Mouse (Mus musculus) T-cell, adult 2 months (primary cell): ENCODE results near the gene P4hb.
"Not testable (repeated sequence)": the region's sequence is repeated elsewhere in the genome, so short reads cannot be mapped to it uniquely, and the experiment has no call there.

Experiments
- DNase-seq: peaks from one replicate; pipeline ENCODE4 v3.0.0; 2022; ENCODE audit warnings: low spot score

P4hb gene

GRCm38 (mm10) chr11:120572417-120572751 is 669 bp downstream of the P4hb start:
- no peak for DNase-seq

GRCm38 (mm10) chr11:120571754-120572416 is 1.2 kb downstream of the P4hb start:
- DNase-seq = no peak

GRCm38 (mm10) chr11:120571122-120571521 is 1.9 kb downstream of the P4hb start:
- no peak for DNase-seq

GRCm38 (mm10) chr11:120568324-120568723 is 4.7 kb downstream of the P4hb start:
- no peak for DNase-seq

GRCm38 (mm10) chr11:120565114-120565513 is 7.9 kb downstream of the P4hb start:
- DNase-seq = no peak

- no peak for DNase-seq
These were observed 10.1 kb downstream of the P4hb start for GRCm38 (mm10) chr11:120562949-120563348.

GRCm38 (mm10) chr11:120560952-120561728 is 11.9 kb downstream of the P4hb start:
- DNase-seq = no peak

- not testable (repeated sequence) for DNase-seq
These were observed 14.2 kb downstream of the P4hb start for GRCm38 (mm10) chr11:120558843-120559242.

GRCm38 (mm10) chr11:120555260-120555659 is 17.8 kb downstream of the P4hb start:
- no peak for DNase-seq

- DNase-seq = no peak
These were observed 18.2 kb downstream of the P4hb start for GRCm38 (mm10) chr11:120554834-120555233.

- no peak for DNase-seq
These were observed 20.3 kb downstream of the P4hb start for GRCm38 (mm10) chr11:120552736-120553135.

GRCm38 (mm10) chr11:120550810-120551440 is 22.1 kb downstream of the P4hb start, which contains the start of gene Ppp1r27:
Ppp1r27 (minus strand) TSS chr11:120551132.
- no peak for DNase-seq

- DNase-seq = no peak
These were observed 22.9 kb downstream of the P4hb start for GRCm38 (mm10) chr11:120549986-120550809.

- peak; percentile 91 for DNase-seq
These were observed 23.7 kb downstream of the P4hb start, which contains the start of gene Mcrip1 for GRCm38 (mm10) chr11:120549168-120549945. Mcrip1 (minus strand) TSS chr11:120549727.

- no peak for DNase-seq
These were observed 24.3 kb downstream of the P4hb start for GRCm38 (mm10) chr11:120548786-120549167.

GRCm38 (mm10) chr11:120548214-120548613 is 24.8 kb downstream of the P4hb start:
- no peak for DNase-seq

- DNase-seq = peak; percentile 28
These were observed 25.6 kb downstream of the P4hb start for GRCm38 (mm10) chr11:120547469-120547868.

- DNase-seq = no peak
These were observed 27.1 kb downstream of the P4hb start for GRCm38 (mm10) chr11:120545964-120546363.

- DNase-seq = no peak
These were observed 30.7 kb downstream of the P4hb start for GRCm38 (mm10) chr11:120542376-120542775.

- DNase-seq = no peak
These were observed 31.1 kb downstream of the P4hb start for GRCm38 (mm10) chr11:120541907-120542306.

- no peak for DNase-seq
These were observed 33.6 kb downstream of the P4hb start for GRCm38 (mm10) chr11:120539285-120540014.
